In genomic region chr14:30529454-30529853, GRCm38 (mm10) we compare ENCODE assay signal across 14 mouse cellular contexts.
"Had no signal": no experiment of that assay in that cellular context is flagged by ENCODE, and none has a peak within 500 bp of the region (broad histone marks: within the 10 kb centered on the region; RNA-seq: fewer than 3 reads in every experiment).

No protein-coding gene starts in this region.

- DNase-seq: gastrocnemius, postnatal 14 days; gastrocnemius, postnatal 36 days; heart, adult 18-20 months; heart, postnatal 14 days; heart, postnatal 36 days; kidney, adult 11 months; kidney, adult 2 months; kidney, adult 9 months; kidney, postnatal 14 days; kidney, postnatal 4 days; liver; liver, embryonic 13.5 days had no signal

- ATAC-seq: hindbrain, postnatal 0 days; intestine, embryonic 16.5 days had no signal
